Mouse (Mus musculus) heart, embryonic 14.5 days (tissue): ENCODE results near the gene Zranb3. TPM values are rescaled to one million over a fixed set of nuclear protein-coding genes. Genes with fewer than 3 reads are reported as not detected.

Experiments used
- ATAC-seq: fragments of 200-750 bp; cut with Nextera tagmentation; 2 replicates; pipeline ENCODE4 v1.8.0; 2017; ENCODE audit warnings: low read depth, moderate TSS enrichment; ENCODE audit not compliant: insufficient number of reproducible peaks, insufficient read depth, low FRiP score
- H3K27ac ChIP-seq, 2 experiments: fragments of 200-500 bp in 1 of 2; fragments of 300-500 bp in 1 of 2; sonication (generic) in 1 of 2; replicated peaks in 1 of 2; 2 replicates each; pipeline ENCODE4 v1.5.1; 2012 to 2014; ENCODE audit warnings: low read depth in 2 of 2, low read length in 2 of 2, control low read depth in 1 of 2, mild to moderate bottlenecking in 1 of 2, mixed read lengths in 1 of 2; ENCODE audit not compliant: control insufficient read depth in 1 of 2, insufficient read depth in 1 of 2
- H3K27me3 ChIP-seq: fragments of 300-500 bp; sonication (generic); 2 replicates; pipeline ENCODE4 v1.6.1; 2014; ENCODE audit warnings: mild to moderate bottlenecking, low read length, control low read depth; ENCODE audit not compliant: control insufficient read depth, insufficient read depth
- H3K36me3 ChIP-seq: fragments of 300-500 bp; sonication (generic); 2 replicates; pipeline ENCODE4 v1.6.1; 2014; ENCODE audit warnings: mild to moderate bottlenecking, control low read depth, low read length, mixed read lengths; ENCODE audit not compliant: control insufficient read depth, insufficient read depth
- H3K4me1 ChIP-seq, 2 experiments: fragments of 200-500 bp in 1 of 2; fragments of 300-500 bp in 1 of 2; sonication (generic) in 1 of 2; 2 replicates each; pipeline ENCODE4 v1.6.1; 2012 to 2014; ENCODE audit warnings: low read length in 2 of 2, control low read depth in 1 of 2, mixed read lengths in 1 of 2; ENCODE audit not compliant: control insufficient read depth in 2 of 2, insufficient read depth in 2 of 2
- H3K4me2 ChIP-seq: fragments of 300-500 bp; sonication (generic); 2 replicates; pipeline ENCODE4 v1.6.1; 2014; ENCODE audit warnings: mild to moderate bottlenecking, low read length
- H3K4me3 ChIP-seq, 2 experiments: fragments of 200-500 bp in 1 of 2; fragments of 300-500 bp in 1 of 2; sonication (generic) in 1 of 2; 2 replicates each; pipeline ENCODE4 v1.5.1; 2012 to 2014; ENCODE audit warnings: low read length in 2 of 2, mild to moderate bottlenecking in 2 of 2, control low read depth in 1 of 2, low read depth in 1 of 2, moderate library complexity in 1 of 2; ENCODE audit not compliant: control insufficient read depth in 1 of 2, insufficient read depth in 1 of 2
- H3K9ac ChIP-seq: fragments of 300-500 bp; sonication (generic); 2 replicates; pipeline ENCODE4 v1.6.1; 2014; ENCODE audit warnings: mild to moderate bottlenecking, low read length
- H3K9me3 ChIP-seq: fragments of 300-500 bp; sonication (generic); 2 replicates; pipeline ENCODE4 v1.6.1; 2016; ENCODE audit warnings: low read length, control low read depth; ENCODE audit not compliant: control insufficient read depth
- WGBS: fragments of 180-500 bp; shearing (Covaris S2); extraction: QIAGEN DNeasy Blood & Tissue Kit; methylation state at CpG from one replicate; pipeline ENCODE4 v1.1.7; 2014; 5-methylcytosine and 5-hydroxymethylcytosine counted together
- polyA plus RNA-seq: library from polyadenylated mRNA; unstranded; fragments of >200 nt; fragmentation: Nextera tagmentation; extraction: Ambion mirVana; gene quantifications from 2 replicates; pipeline ENCODE4 v1.2.1, GENCODE M21; 2014

The Zranb3 gene
- polyA plus RNA-seq, 1 experiment from 2014 or later, result 5.9 TPM

GRCm38 (mm10) chr1:128098309-128098708 lies 4.5 kb downstream of the Zranb3 start:
- no peaks in the 10 kb centered on the region for H3K9me3 ChIP-seq
- H3K4me3 ChIP-seq, result no peak overlapping the region
- H3K4me2 ChIP-seq, result no peak overlapping the region
- WGBS, result 92% methylated on average over 1 of the region's 1 CpGs
- H3K36me3 ChIP-seq, result no peaks in the 10 kb centered on the region
- peaks cover 0 to 4% of the 10 kb centered on the region in 2 experiments; a peak in 1 of 4 replicates for H3K4me1 ChIP-seq
- no peak for ATAC-seq
- H3K27me3 ChIP-seq, result no peaks in the 10 kb centered on the region
- no peak overlapping the region for H3K9ac ChIP-seq
- H3K27ac ChIP-seq, result no peak overlapping the region

DNA sequence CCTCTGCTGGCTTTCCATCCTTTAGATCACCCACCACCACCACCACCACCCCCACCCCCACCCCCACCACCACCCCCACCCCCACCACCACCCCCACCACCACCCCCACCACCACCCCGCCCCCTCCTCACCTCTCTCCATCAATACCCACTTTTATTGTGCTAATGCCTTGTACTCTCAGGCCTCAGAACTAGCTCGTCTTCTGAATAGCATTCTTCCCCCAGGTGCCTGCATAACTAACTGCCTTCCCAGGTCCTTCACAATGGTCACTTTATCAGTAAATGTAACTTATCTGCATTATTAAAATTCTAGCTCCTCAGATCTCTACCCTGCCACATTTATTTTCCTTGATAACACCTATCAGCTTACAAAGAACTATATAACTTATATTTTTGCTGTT lies 8.2 kb downstream of the Zranb3 start:
- H3K9ac ChIP-seq, result no peak overlapping the region
- WGBS, result 84% methylated on average over 2 of the region's 2 CpGs
- H3K36me3 ChIP-seq, result peaks cover 21% of the 10 kb centered on the region
- no peaks in the 10 kb centered on the region for H3K9me3 ChIP-seq
- H3K27me3 ChIP-seq, result no peaks in the 10 kb centered on the region
- no peak for ATAC-seq
- no peak overlapping the region for H3K4me2 ChIP-seq
- no peak overlapping the region for H3K4me3 ChIP-seq
- H3K4me1 ChIP-seq, result no peaks in the 10 kb centered on the region
- no peak overlapping the region for H3K27ac ChIP-seq

DNA sequence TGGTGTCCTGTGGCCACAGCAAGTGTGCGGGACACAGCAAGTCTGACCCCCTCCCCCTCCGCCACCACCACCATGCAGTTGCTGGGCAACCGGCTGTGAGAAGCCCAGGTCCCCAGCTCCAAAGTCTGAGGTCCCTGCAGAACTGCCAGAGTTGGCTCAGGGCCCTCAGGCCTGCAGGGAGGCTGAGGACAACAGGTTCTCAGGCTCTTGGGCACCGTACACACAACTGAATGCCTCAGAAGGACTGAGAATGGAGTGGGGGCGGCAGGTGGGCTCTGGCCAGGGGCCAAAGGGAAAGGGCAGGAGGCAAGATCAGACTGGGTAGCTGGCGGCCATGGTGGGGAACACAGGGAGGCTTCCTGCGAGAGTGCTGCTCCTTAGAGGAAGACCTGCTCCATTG lies 20.0 kb downstream of the Zranb3 start:
- H3K4me2 ChIP-seq, result no peak overlapping the region
- H3K27ac ChIP-seq, result no peak overlapping the region
- H3K36me3 ChIP-seq, result no peaks in the 10 kb centered on the region
- peaks cover 0 to 6% of the 10 kb centered on the region in 2 experiments; a peak in 2 of 4 replicates for H3K4me1 ChIP-seq
- 76% methylated on average over 7 of the region's 7 CpGs for WGBS
- no peaks in the 10 kb centered on the region for H3K9me3 ChIP-seq
- no peak overlapping the region for H3K9ac ChIP-seq
- H3K27me3 ChIP-seq, result no peaks in the 10 kb centered on the region
- no peak for ATAC-seq
- H3K4me3 ChIP-seq, result no peak overlapping the region

- Histone ChIP-seq H3K9ac (no peak overlapping the region), H3K27ac (peak overlapping the region in 1 of 2 experiments; percentile 63; a peak in 1 of 4 replicates), H3K36me3 (no peaks in the 10 kb centered on the region), H3K27me3 (no peaks in the 10 kb centered on the region), H3K4me2 (no peak overlapping the region), H3K4me3 (no peak overlapping the region), H3K4me1 (peaks cover 0 to 6% of the 10 kb centered on the region in 2 experiments; a peak in 2 of 4 replicates), H3K9me3 (no peaks in the 10 kb centered on the region)
- WGBS, result 73% methylated on average over 7 of the region's 7 CpGs
- ATAC-seq, result no peak
Measured at GRCm38 (mm10) chr1:128081873-128082272, 21.0 kb downstream of the Zranb3 start.

DNA sequence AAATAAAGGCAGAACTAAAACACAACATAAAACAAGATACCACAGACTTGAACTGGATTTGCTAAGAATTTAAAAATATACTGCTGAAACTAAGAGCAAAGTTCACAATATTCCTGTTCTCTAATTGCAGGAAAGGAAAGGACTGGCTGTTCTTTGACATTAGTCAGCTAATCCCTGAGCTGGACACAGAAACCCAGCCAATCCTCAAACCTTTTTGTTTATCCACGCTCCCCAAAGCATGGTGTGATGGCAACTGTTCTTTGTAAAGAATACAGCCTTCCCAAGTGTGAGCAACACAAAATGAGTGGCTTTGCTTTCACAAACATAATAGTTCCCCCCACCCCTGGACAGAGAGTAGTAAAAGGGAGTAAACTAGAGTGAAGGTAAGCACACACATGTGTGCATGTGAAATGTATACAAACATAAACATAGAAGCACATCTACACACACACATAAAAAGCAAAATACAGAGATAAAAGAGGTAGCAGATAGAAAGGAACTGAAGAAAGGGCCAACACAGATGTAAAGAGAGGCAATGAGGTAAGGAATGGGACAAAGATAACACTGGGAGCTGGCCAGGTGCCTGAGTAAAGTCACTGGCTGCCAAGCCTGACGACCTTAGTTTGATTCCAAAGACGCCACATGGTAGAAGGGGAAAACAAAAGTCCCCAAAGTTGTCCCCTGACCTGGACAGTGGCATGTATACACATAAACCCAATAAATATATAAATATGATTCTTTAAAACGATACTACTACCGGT lies 21.7 kb downstream of the Zranb3 start:
- H3K4me1 ChIP-seq, result peaks cover 0 to 6% of the 10 kb centered on the region in 2 experiments; a peak in 2 of 4 replicates
- 49% methylated on average over 5 of the region's 5 CpGs for WGBS
- peak; percentile 68; the same call in 1 of the 2 replicates for ATAC-seq
- H3K27me3 ChIP-seq, result no peaks in the 10 kb centered on the region
- H3K27ac ChIP-seq, result peak overlapping the region in 1 of 2 experiments; percentile 63; a peak in 2 of 4 replicates
- H3K36me3 ChIP-seq, result no peaks in the 10 kb centered on the region
- no peak overlapping the region for H3K9ac ChIP-seq
- no peak overlapping the region for H3K4me3 ChIP-seq
- no peak overlapping the region for H3K4me2 ChIP-seq
- no peaks in the 10 kb centered on the region for H3K9me3 ChIP-seq

DNA sequence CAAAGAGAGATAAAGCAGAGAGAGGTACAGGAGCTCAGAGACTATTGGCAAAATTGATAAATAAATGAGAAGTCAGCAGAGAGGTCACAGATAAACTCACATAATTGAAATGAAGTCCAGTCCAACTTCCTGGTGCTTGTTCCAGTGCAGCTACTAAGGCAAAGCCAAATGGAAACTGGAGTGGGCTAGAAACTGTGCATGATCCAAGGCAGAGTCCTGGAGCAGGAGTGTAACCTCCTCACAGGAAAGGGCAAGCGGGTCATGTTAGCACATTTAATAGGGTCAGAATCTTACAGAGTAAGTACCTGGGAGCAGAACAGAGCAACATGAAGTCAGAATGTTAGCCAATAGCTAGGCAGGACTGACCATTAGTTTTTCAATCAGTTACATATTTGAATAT lies 24.2 kb downstream of the Zranb3 start:
- Histone ChIP-seq H3K4me1 (peaks cover 0 to 6% of the 10 kb centered on the region in 2 experiments; a peak in 2 of 4 replicates), H3K9ac (no peak overlapping the region), H3K27ac (no peak overlapping the region), H3K4me2 (no peak overlapping the region), H3K9me3 (no peaks in the 10 kb centered on the region), H3K27me3 (no peaks in the 10 kb centered on the region), H3K36me3 (no peaks in the 10 kb centered on the region), H3K4me3 (no peak overlapping the region)
- ATAC-seq, result no peak
- 100% methylated on average over 1 of the region's 1 CpGs for WGBS

DNA sequence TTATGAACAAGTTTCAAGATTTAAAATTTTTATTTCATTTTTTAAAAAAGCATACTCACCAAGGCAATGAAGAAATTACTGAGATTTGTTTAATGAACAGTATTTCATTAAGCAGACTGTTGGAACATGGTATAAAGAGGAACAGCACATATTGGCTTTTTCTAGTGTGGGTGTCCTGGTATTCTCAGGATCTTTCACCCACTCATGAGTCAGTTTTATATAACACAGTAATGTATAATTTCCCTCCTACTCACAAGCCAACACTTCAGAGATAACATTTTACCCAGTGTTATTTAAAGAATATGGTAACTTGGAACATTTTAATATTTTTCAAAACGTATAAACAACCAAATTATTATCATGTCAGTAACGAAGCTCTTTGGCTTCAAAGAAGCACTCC lies 25.1 kb downstream of the Zranb3 start:
- H3K9ac ChIP-seq, result no peak overlapping the region
- H3K27me3 ChIP-seq, result no peaks in the 10 kb centered on the region
- H3K9me3 ChIP-seq, result no peaks in the 10 kb centered on the region
- H3K36me3 ChIP-seq, result no peaks in the 10 kb centered on the region
- 86% methylated on average over 2 of the region's 2 CpGs for WGBS
- H3K4me2 ChIP-seq, result no peak overlapping the region
- ATAC-seq, result no peak
- no peak overlapping the region for H3K4me3 ChIP-seq
- H3K4me1 ChIP-seq, result peaks cover 0 to 6% of the 10 kb centered on the region in 2 experiments; a peak in 2 of 4 replicates
- no peak overlapping the region for H3K27ac ChIP-seq
